Mouse (Mus musculus): ENCODE results near the gene Gm9833. TPM values are rescaled to one million over a fixed set of nuclear protein-coding genes. Genes with fewer than 3 reads are reported as not detected.
"Not testable (repeated sequence)": the region's sequence is repeated elsewhere in the genome, so short reads cannot be mapped to it uniquely, and the experiment has no call there.

Gm9833 gene
- 10 to 100 TPM in 1 of 26 experiments, 1 to 10 TPM in 25; 3.1 to 10.1 (median 6.5) TPM for total RNA-seq (2018; cell fraction: chromatin; rRNA removed)
- total RNA-seq (2018; cell fraction: cytosol; rRNA removed): 1 to 10 TPM; 1.5 to 3.2 (median 2.3) TPM
- total RNA-seq (2018; cell fraction: nucleus; rRNA removed): 1 to 10 TPM; 2.0 to 7.3 (median 4.0) TPM
- polyA plus RNA-seq (2018): 1.2 to 2.7 TPM (median 1.4 TPM) in 3 replicates

GRCm38 (mm10) chr3:10087994-10088393 lies at the start of gene Gm9833:
TSS of gene Gm9833 (plus strand) at chr3:10088110.
- 33% methylated on average over 1 of the region's 38 CpGs for WGBS (ENCODE audit: missing documents)
- H3K27ac ChIP-seq; H3K4me3 ChIP-seq (ENCODE audit: inconsistent target); H3K79me2 ChIP-seq (ENCODE audit: inconsistent target); H3K36me3 ChIP-seq (ENCODE audit: inconsistent target): not testable (repeated sequence)

GRCm38 (mm10) chr3:10070070-10070469 lies 17.8 kb upstream of the Gm9833 start:
- H3K36me3 ChIP-seq (ENCODE audit: inconsistent target): no peaks in the 10 kb centered on the region
- no peak overlapping the region for H3K4me3 ChIP-seq (ENCODE audit: inconsistent target)
- H3K79me2 ChIP-seq (ENCODE audit: inconsistent target): no peaks in the 10 kb centered on the region
- H3K27ac ChIP-seq: no peak overlapping the region

- H3K4me3 ChIP-seq (ENCODE audit: inconsistent target): no peak overlapping the region
- no peak overlapping the region for H3K27ac ChIP-seq
- H3K79me2 ChIP-seq (ENCODE audit: inconsistent target): no peaks in the 10 kb centered on the region
- H3K36me3 ChIP-seq (ENCODE audit: inconsistent target): no peaks in the 10 kb centered on the region
These were observed 12.1 kb upstream of the Gm9833 start for GRCm38 (mm10) chr3:10075826-10076225.

- Histone ChIP-seq H3K27ac (no peak overlapping the region), H3K36me3 (ENCODE audit: inconsistent target) (no peaks in the 10 kb centered on the region), H3K4me3 (ENCODE audit: inconsistent target) (no peak overlapping the region), H3K79me2 (ENCODE audit: inconsistent target) (no peaks in the 10 kb centered on the region)
- WGBS (ENCODE audit: missing documents): 62% methylated on average over 6 of the region's 6 CpGs
These were observed 10.6 kb upstream of the Gm9833 start for GRCm38 (mm10) chr3:10077096-10077841.

GRCm38 (mm10) chr3:10078113-10078512 lies 9.8 kb upstream of the Gm9833 start:
- no peak overlapping the region for H3K4me3 ChIP-seq (ENCODE audit: inconsistent target)
- no peak overlapping the region for H3K27ac ChIP-seq
- WGBS (ENCODE audit: missing documents): 97% methylated on average over 2 of the region's 2 CpGs
- H3K36me3 ChIP-seq (ENCODE audit: inconsistent target): no peaks in the 10 kb centered on the region
- no peaks in the 10 kb centered on the region for H3K79me2 ChIP-seq (ENCODE audit: inconsistent target)

- H3K27ac ChIP-seq: no peak overlapping the region
- 81% methylated on average over 5 of the region's 5 CpGs for WGBS (ENCODE audit: missing documents)
These were observed 6.6 kb upstream of the Gm9833 start for GRCm38 (mm10) chr3:10081336-10081735.

GRCm38 (mm10) chr3:10081911-10082541 lies 5.9 kb upstream of the Gm9833 start:
- Histone ChIP-seq H3K4me3 (ENCODE audit: inconsistent target) (no peak overlapping the region), H3K79me2 (ENCODE audit: inconsistent target) (no peaks in the 10 kb centered on the region), H3K27ac (no peak overlapping the region), H3K36me3 (ENCODE audit: inconsistent target) (no peaks in the 10 kb centered on the region)
- 96% methylated on average over 6 of the region's 6 CpGs for WGBS (ENCODE audit: missing documents)

More at GRCm38 (mm10) chr3:10081336-10081735, 6.6 kb upstream of the Gm9833 start:
- H3K79me2 ChIP-seq (ENCODE audit: inconsistent target): no peaks in the 10 kb centered on the region
- H3K4me3 ChIP-seq (ENCODE audit: inconsistent target): no peak overlapping the region
- H3K36me3 ChIP-seq (ENCODE audit: inconsistent target): no peaks in the 10 kb centered on the region

GRCm38 (mm10) chr3:10082545-10083062 lies 5.3 kb upstream of the Gm9833 start:
- H3K27ac ChIP-seq: no peak overlapping the region
- no peaks in the 10 kb centered on the region for H3K79me2 ChIP-seq (ENCODE audit: inconsistent target)
- no peaks in the 10 kb centered on the region for H3K36me3 ChIP-seq (ENCODE audit: inconsistent target)
- no peak overlapping the region for H3K4me3 ChIP-seq (ENCODE audit: inconsistent target)
- WGBS (ENCODE audit: missing documents): 78% methylated on average over 4 of the region's 4 CpGs

- no peak overlapping the region for H3K4me3 ChIP-seq (ENCODE audit: inconsistent target)
- H3K27ac ChIP-seq: no peak overlapping the region
These were observed 3.8 kb upstream of the Gm9833 start for GRCm38 (mm10) chr3:10084102-10084501.

GRCm38 (mm10) chr3:10085396-10086119 lies 2.4 kb upstream of the Gm9833 start:
- H3K4me3 ChIP-seq (ENCODE audit: inconsistent target): no peak overlapping the region
- WGBS (ENCODE audit: missing documents): 74% methylated on average over 7 of the region's 7 CpGs
- H3K79me2 ChIP-seq (ENCODE audit: inconsistent target): no peaks in the 10 kb centered on the region
- no peak overlapping the region for H3K27ac ChIP-seq
- H3K36me3 ChIP-seq (ENCODE audit: inconsistent target): no peaks in the 10 kb centered on the region

More at GRCm38 (mm10) chr3:10084102-10084501, 3.8 kb upstream of the Gm9833 start:
- Histone ChIP-seq H3K79me2 (ENCODE audit: inconsistent target) (no peaks in the 10 kb centered on the region), H3K36me3 (ENCODE audit: inconsistent target) (no peaks in the 10 kb centered on the region)
- 69% methylated on average over 3 of the region's 3 CpGs for WGBS (ENCODE audit: missing documents)

GRCm38 (mm10) chr3:10087511-10087910 lies 399 bp upstream of the Gm9833 start:
- WGBS (ENCODE audit: missing documents): 23% methylated on average over 8 of the region's 8 CpGs
- Histone ChIP-seq H3K27ac (no peak overlapping the region), H3K36me3 (ENCODE audit: inconsistent target) (no peaks in the 10 kb centered on the region)

GRCm38 (mm10) chr3:10091616-10092140 lies 3.8 kb downstream of the Gm9833 start:
- Histone ChIP-seq H3K79me2 (ENCODE audit: inconsistent target) (no peaks in the 10 kb centered on the region), H3K4me3 (ENCODE audit: inconsistent target) (no peak overlapping the region), H3K27ac (no peak overlapping the region), H3K36me3 (ENCODE audit: inconsistent target) (no peaks in the 10 kb centered on the region)
- WGBS (ENCODE audit: missing documents): 91% methylated on average over 6 of the region's 6 CpGs

More at GRCm38 (mm10) chr3:10087511-10087910, 399 bp upstream of the Gm9833 start:
- Histone ChIP-seq H3K79me2 (ENCODE audit: inconsistent target) (no peaks in the 10 kb centered on the region), H3K4me3 (ENCODE audit: inconsistent target) (no peak overlapping the region)

GRCm38 (mm10) chr3:10092499-10092898 lies 4.6 kb downstream of the Gm9833 start:
- Histone ChIP-seq H3K27ac (no peak overlapping the region), H3K79me2 (ENCODE audit: inconsistent target) (no peaks in the 10 kb centered on the region), H3K36me3 (ENCODE audit: inconsistent target) (no peaks in the 10 kb centered on the region), H3K4me3 (ENCODE audit: inconsistent target) (no peak overlapping the region)
- 8% methylated on average over 7 of the region's 7 CpGs for WGBS (ENCODE audit: missing documents)

GRCm38 (mm10) chr3:10092914-10093313 lies 5.0 kb downstream of the Gm9833 start:
- Histone ChIP-seq H3K79me2 (ENCODE audit: inconsistent target) (no peaks in the 10 kb centered on the region), H3K4me3 (ENCODE audit: inconsistent target) (no peak overlapping the region), H3K36me3 (ENCODE audit: inconsistent target) (no peaks in the 10 kb centered on the region), H3K27ac (no peak overlapping the region)
- 74% methylated on average over 6 of the region's 6 CpGs for WGBS (ENCODE audit: missing documents)
